Mouse (Mus musculus) heart, embryonic 16.5 days (tissue): ENCODE measurements around the gene Casq1. TPM values are rescaled to one million over a fixed set of nuclear protein-coding genes. Genes with fewer than 3 reads are reported as not detected.
A peak's percentile ranks its signal among the peaks of the same experiment; 100 is the strongest.

ENCODE experiments used
- ATAC-seq: fragments of 200-750 bp; cut with Nextera tagmentation; replicated peaks from 2 replicates; pipeline ENCODE4 v1.8.0; 2017; ENCODE audit warnings: moderate number of reproducible peaks; ENCODE audit not compliant: insufficient read depth, low FRiP score; ENCODE audit errors: extremely low read depth
- H3K27ac ChIP-seq: fragments of 300-500 bp; sonication (generic); 2 replicates; pipeline ENCODE4 v1.5.1; 2014; ENCODE audit warnings: mild to moderate bottlenecking, low read length, control low read depth, moderate library complexity
- H3K27me3 ChIP-seq: fragments of 300-500 bp; sonication (generic); 2 replicates; pipeline ENCODE4 v1.6.1; 2014; ENCODE audit warnings: low read length, mixed read lengths; ENCODE audit not compliant: control insufficient read depth, insufficient read depth
- H3K36me3 ChIP-seq: fragments of 300-500 bp; sonication (generic); 2 replicates; pipeline ENCODE4 v1.6.1; 2014; ENCODE audit not compliant: control insufficient read depth, insufficient read depth
- H3K4me1 ChIP-seq: fragments of 300-500 bp; sonication (generic); 2 replicates; pipeline ENCODE4 v1.6.1; 2014; ENCODE audit warnings: low read length, mixed read lengths; ENCODE audit not compliant: control insufficient read depth, insufficient read depth
- H3K4me2 ChIP-seq: fragments of 300-500 bp; sonication (generic); 2 replicates; pipeline ENCODE4 v1.6.1; 2014; ENCODE audit warnings: low read depth, mild to moderate bottlenecking, control low read depth, low read length
- H3K4me3 ChIP-seq: fragments of 300-500 bp; sonication (generic); 2 replicates; pipeline ENCODE4 v1.5.1; 2014; ENCODE audit warnings: mild to moderate bottlenecking, control low read depth, low read length
- H3K9ac ChIP-seq: fragments of 300-500 bp; sonication (generic); 2 replicates; pipeline ENCODE4 v1.6.1; 2014; ENCODE audit warnings: low read length, control low read depth
- H3K9me3 ChIP-seq: fragments of 300-500 bp; sonication (generic); replicated peaks from 2 replicates; pipeline ENCODE4 v1.6.1; 2016; ENCODE audit warnings: low read length; ENCODE audit not compliant: control insufficient read depth
- WGBS: fragments of 180-500 bp; shearing (Covaris S2); extraction: QIAGEN DNeasy Blood & Tissue Kit; methylation state at CpG from one replicate; pipeline ENCODE4 v1.1.7; 2014; 5-methylcytosine and 5-hydroxymethylcytosine counted together
- polyA plus RNA-seq: library from polyadenylated mRNA; unstranded; fragments of >200 nt; fragmentation: Nextera tagmentation; extraction: Ambion mirVana; gene quantifications from 2 replicates; pipeline ENCODE4 v1.2.1, GENCODE M21; 2015

Casq1 gene
- polyA plus RNA-seq, 1 experiment from 2014 or later: 106 TPM

DNA sequence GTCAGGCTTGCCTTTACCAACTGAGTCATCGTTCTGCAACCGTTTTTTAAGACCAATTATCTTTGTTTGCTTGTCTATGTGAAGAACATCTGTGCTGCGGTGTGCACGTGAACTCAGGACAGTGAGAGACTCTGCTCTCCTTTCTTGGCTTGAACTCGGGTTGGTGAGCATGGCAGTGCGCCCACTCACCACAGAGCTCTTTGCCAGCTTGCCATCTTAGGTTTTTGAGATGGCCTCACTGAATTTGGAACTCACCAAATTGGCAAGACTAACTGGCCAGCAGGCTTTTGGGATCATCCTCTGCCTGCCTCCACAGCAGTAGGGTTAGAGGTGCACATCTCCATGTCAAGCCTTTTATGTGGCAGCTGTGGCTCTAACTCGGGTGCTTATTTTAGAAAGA lies 41.9 kb downstream of the Casq1 start:
- no peak for ATAC-seq
- Histone ChIP-seq H3K9ac (no peak overlapping the region), H3K27ac (no peak overlapping the region), H3K4me3 (no peak overlapping the region), H3K36me3 (peaks cover 52% of the 10 kb centered on the region), H3K4me2 (no peak overlapping the region), H3K9me3 (no peaks in the 10 kb centered on the region), H3K4me1 (0 out of 2 replicates have a peak, but pooled peaks cover 5% of the 10 kb centered on the region), H3K27me3 (no peaks in the 10 kb centered on the region)
- 84% methylated on average over 7 of the region's 7 CpGs for WGBS

GRCm38 (mm10) chr1:172173181-172173580 lies 46.5 kb downstream of the Casq1 start:
- H3K4me2 ChIP-seq: no peak overlapping the region
- H3K27ac ChIP-seq: no peak overlapping the region
- no peaks in the 10 kb centered on the region for H3K27me3 ChIP-seq
- peaks cover 56% of the 10 kb centered on the region for H3K36me3 ChIP-seq
- H3K4me1 ChIP-seq: 0 out of 2 replicates have a peak, but pooled peaks cover 5% of the 10 kb centered on the region
- H3K9me3 ChIP-seq: no peaks in the 10 kb centered on the region
- ATAC-seq: no peak
- no peak overlapping the region for H3K4me3 ChIP-seq
- WGBS: 75% methylated on average over 5 of the region's 5 CpGs
- H3K9ac ChIP-seq: no peak overlapping the region

GRCm38 (mm10) chr1:172172381-172172780 lies 47.3 kb downstream of the Casq1 start:
- Histone ChIP-seq H3K27ac (no peak overlapping the region), H3K4me2 (no peak overlapping the region), H3K9ac (no peak overlapping the region), H3K4me3 (no peak overlapping the region), H3K36me3 (peaks cover 57% of the 10 kb centered on the region), H3K27me3 (no peaks in the 10 kb centered on the region), H3K9me3 (no peaks in the 10 kb centered on the region), H3K4me1 (0 out of 2 replicates have a peak, but pooled peaks cover 5% of the 10 kb centered on the region)
- WGBS: 93% methylated on average over 21 of the region's 21 CpGs
- ATAC-seq: no peak

- Histone ChIP-seq H3K36me3 (peaks cover 67% of the 10 kb centered on the region), H3K27ac (no peak overlapping the region), H3K9ac (no peak overlapping the region), H3K4me2 (no peak overlapping the region), H3K27me3 (no peaks in the 10 kb centered on the region), H3K9me3 (no peaks in the 10 kb centered on the region), H3K4me3 (no peak overlapping the region), H3K4me1 (0 out of 2 replicates have a peak, but pooled peaks cover 5% of the 10 kb centered on the region)
- no peak for ATAC-seq
- WGBS: 89% methylated on average over 5 of the region's 5 CpGs
Observed at GRCm38 (mm10) chr1:172169809-172170208, 49.9 kb downstream of the Casq1 start.

GRCm38 (mm10) chr1:172167911-172168310 lies 51.8 kb downstream of the Casq1 start:
- Histone ChIP-seq H3K9ac (no peak overlapping the region), H3K27ac (no peak overlapping the region), H3K36me3 (peaks cover 56% of the 10 kb centered on the region), H3K27me3 (no peaks in the 10 kb centered on the region), H3K4me1 (0 out of 2 replicates have a peak, but pooled peaks cover 2% of the 10 kb centered on the region), H3K4me3 (no peak overlapping the region), H3K4me2 (no peak overlapping the region), H3K9me3 (no peaks in the 10 kb centered on the region)
- 91% methylated on average over 5 of the region's 5 CpGs for WGBS
- ATAC-seq: no peak

DNA sequence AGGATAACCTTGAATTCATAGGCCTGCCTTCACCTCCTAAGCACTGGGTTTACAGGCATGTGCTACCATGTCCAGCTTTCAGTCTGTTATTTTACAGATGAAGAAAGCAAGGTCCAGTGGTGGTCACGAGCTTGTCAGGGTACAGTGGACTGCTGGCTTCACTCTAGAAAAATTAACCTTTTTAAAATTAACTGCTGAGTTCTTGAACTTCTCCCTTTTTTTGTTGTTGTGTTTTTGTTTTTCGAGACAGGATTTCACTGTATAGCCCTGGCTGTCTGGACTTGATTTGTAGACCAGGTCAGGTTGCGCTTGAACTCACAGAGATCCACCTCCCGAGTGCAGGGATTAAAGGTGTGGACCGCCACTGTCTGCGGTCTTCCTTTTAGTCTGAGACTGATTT lies 56.7 kb downstream of the Casq1 start:
- H3K27ac ChIP-seq: no peak overlapping the region
- peaks cover 19% of the 10 kb centered on the region for H3K4me1 ChIP-seq
- H3K9me3 ChIP-seq: no peaks in the 10 kb centered on the region
- no peak overlapping the region for H3K9ac ChIP-seq
- H3K36me3 ChIP-seq: peaks cover 26% of the 10 kb centered on the region
- ATAC-seq: no peak
- H3K4me2 ChIP-seq: no peak overlapping the region
- 92% methylated on average over 6 of the region's 6 CpGs for WGBS
- no peaks in the 10 kb centered on the region for H3K27me3 ChIP-seq
- no peak overlapping the region for H3K4me3 ChIP-seq

GRCm38 (mm10) chr1:172162009-172162408 lies 57.7 kb downstream of the Casq1 start:
- no peak for ATAC-seq
- H3K9ac ChIP-seq: no peak overlapping the region
- no peak overlapping the region for H3K27ac ChIP-seq
- no peaks in the 10 kb centered on the region for H3K9me3 ChIP-seq
- H3K36me3 ChIP-seq: peaks cover 16% of the 10 kb centered on the region
- H3K4me2 ChIP-seq: no peak overlapping the region
- peaks cover 19% of the 10 kb centered on the region for H3K4me1 ChIP-seq
- no peak overlapping the region for H3K4me3 ChIP-seq
- 85% methylated on average over 1 of the region's 1 CpGs for WGBS
- H3K27me3 ChIP-seq: no peaks in the 10 kb centered on the region

DNA sequence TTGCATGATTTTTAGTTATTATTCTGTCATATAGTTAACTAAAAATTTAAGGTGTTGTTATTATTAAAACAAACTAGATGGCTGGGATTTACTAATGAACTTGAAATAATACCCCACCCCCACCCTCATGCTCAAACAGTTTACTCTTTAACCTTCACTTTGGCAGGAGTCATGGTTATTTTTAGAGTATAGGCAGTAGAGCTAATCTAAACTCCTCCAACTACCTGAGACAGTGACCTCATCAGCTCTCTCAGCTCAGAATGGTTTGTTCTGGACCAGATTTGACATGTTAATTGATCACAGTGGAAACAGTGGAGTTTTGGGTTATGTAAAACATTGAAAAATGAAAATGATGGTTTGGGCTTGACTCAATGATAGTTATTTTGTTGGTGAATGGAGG lies 59.2 kb downstream of the Casq1 start:
- peak; percentile 75; the same call in 1 of the 2 replicates for ATAC-seq
- Histone ChIP-seq H3K4me1 (peaks cover 19% of the 10 kb centered on the region), H3K4me2 (peak overlapping the region; percentile 22), H3K9ac (peak overlapping the region; percentile 50; the same call in 1 of the 2 replicates), H3K36me3 (peaks cover 14% of the 10 kb centered on the region; the same call in 1 of the 2 replicates), H3K9me3 (no peaks in the 10 kb centered on the region), H3K27me3 (no peaks in the 10 kb centered on the region), H3K4me3 (no peak overlapping the region), H3K27ac (peak overlapping the region; percentile 89)

DNA sequence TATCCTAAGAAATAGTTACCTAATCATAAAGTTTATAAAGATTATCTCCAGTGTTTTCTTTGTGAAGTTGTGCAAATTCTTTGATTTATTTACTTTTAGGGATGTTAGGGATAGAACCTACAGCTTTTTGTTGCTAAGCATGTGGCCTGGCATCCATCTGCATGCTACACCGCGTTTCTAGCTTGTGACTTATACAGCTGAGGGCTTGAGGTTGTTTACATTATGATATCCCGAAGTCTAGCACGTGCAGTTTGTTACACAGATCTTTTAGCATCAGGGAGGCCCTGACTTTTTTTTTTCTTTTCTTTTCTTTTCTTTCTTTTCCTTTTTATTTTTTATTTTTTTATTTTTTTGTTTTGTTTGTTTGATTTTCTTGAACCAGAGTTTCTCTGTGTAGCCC lies 59.7 kb downstream of the Casq1 start:
- peaks cover 11% of the 10 kb centered on the region; the same call in 1 of the 2 replicates for H3K36me3 ChIP-seq
- no peaks in the 10 kb centered on the region for H3K27me3 ChIP-seq
- ATAC-seq: no peak
- WGBS: 23% methylated on average over 4 of the region's 4 CpGs
- no peak overlapping the region for H3K9ac ChIP-seq
- H3K4me1 ChIP-seq: peaks cover 19% of the 10 kb centered on the region
- H3K27ac ChIP-seq: peak overlapping the region; percentile 71
- H3K4me3 ChIP-seq: no peak overlapping the region
- H3K9me3 ChIP-seq: no peaks in the 10 kb centered on the region
- H3K4me2 ChIP-seq: peak overlapping the region; percentile 22
